In the genomic region with DNA sequence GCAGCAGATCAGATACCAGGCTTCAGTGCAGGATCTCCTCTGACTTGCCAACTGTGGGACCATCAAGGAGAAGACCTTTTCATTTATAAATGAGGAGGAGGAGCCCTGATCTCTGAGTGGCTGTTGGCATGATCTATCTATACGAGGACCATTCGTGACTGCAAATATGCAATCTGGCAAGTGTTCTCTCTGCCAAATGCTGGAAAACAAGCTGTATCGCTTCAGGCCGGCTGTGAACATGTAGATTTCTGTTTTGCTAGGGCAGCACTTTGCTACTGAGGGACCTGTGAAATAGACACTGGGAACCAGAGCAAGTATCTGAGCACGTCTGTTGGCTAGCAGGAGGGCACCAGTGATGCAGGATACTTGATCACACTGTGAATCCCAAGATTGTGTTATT, we compare ENCODE assay signal across 29 mouse cellular contexts. TPM values are rescaled to one million over a fixed set of nuclear protein-coding genes. Genes with fewer than 3 reads are reported as not detected.
"Had no signal": no experiment of that assay in that cellular context is flagged by ENCODE, and none has a peak within 500 bp of the region (broad histone marks: within the 10 kb centered on the region; RNA-seq: fewer than 3 reads in every experiment).

No protein-coding gene starts in this region.

- H3K4me3 ChIP-seq: heart, embryonic 10.5 days; heart, embryonic 12.5 days; heart, embryonic 13.5 days; heart, embryonic 15.5 days; hindbrain, embryonic 10.5 days; hindbrain, embryonic 12.5 days; hindbrain, embryonic 13.5 days; hindbrain, embryonic 15.5 days; intestine, embryonic 15.5 days; kidney, embryonic 15.5 days; left cerebral cortex, adult 2 months had no signal

- DNase-seq: heart, postnatal 10 days; heart, postnatal 14 days; heart, postnatal 36 days; heart, postnatal 4 days; kidney, adult 11 months; kidney, adult 18-20 months; kidney, adult 2 months; kidney, adult 8-10 months; kidney, adult 9 months; kidney, postnatal 10 days; kidney, postnatal 14 days; kidney, postnatal 25 days; kidney, postnatal 36 days; kidney, postnatal 4 days had no signal

- H3K27ac ChIP-seq: heart, embryonic 10.5 days; heart, embryonic 13.5 days; heart, embryonic 15.5 days; hindbrain, embryonic 10.5 days; hindbrain, embryonic 12.5 days; hindbrain, embryonic 13.5 days; hindbrain, embryonic 14.5 days; hindbrain, embryonic 15.5 days; hindbrain, postnatal 0 days; intestine, embryonic 15.5 days; kidney, embryonic 15.5 days; kidney, postnatal 0 days; left cerebral cortex, adult 2 months had no signal

RNA-seq across cellular contexts. Expression of a gene that starts 18.6 kb away (rescaled TPM):
- total RNA-seq: hematopoietic stem cell, adult 5-6 weeks had no signal
